Mouse (Mus musculus) heart, embryonic 16.5 days (tissue): ENCODE results near the gene Iqschfp. TPM values are rescaled to one million over a fixed set of nuclear protein-coding genes. Genes with fewer than 3 reads are reported as not detected.
A peak's percentile ranks its signal among the peaks of the same experiment; 100 is the strongest.

Source experiments
- ATAC-seq: fragments of 200-750 bp; cut with Nextera tagmentation; replicated peaks from 2 replicates; pipeline ENCODE4 v1.8.0; 2017; ENCODE audit warnings: moderate number of reproducible peaks; ENCODE audit not compliant: insufficient read depth, low FRiP score; ENCODE audit errors: extremely low read depth
- H3K27ac ChIP-seq: fragments of 300-500 bp; sonication (generic); 2 replicates; pipeline ENCODE4 v1.5.1; 2014; ENCODE audit warnings: mild to moderate bottlenecking, low read length, control low read depth, moderate library complexity
- H3K27me3 ChIP-seq: fragments of 300-500 bp; sonication (generic); 2 replicates; pipeline ENCODE4 v1.6.1; 2014; ENCODE audit warnings: low read length, mixed read lengths; ENCODE audit not compliant: control insufficient read depth, insufficient read depth
- H3K36me3 ChIP-seq: fragments of 300-500 bp; sonication (generic); 2 replicates; pipeline ENCODE4 v1.6.1; 2014; ENCODE audit not compliant: control insufficient read depth, insufficient read depth
- H3K4me1 ChIP-seq: fragments of 300-500 bp; sonication (generic); 2 replicates; pipeline ENCODE4 v1.6.1; 2014; ENCODE audit warnings: low read length, mixed read lengths; ENCODE audit not compliant: control insufficient read depth, insufficient read depth
- H3K4me2 ChIP-seq: fragments of 300-500 bp; sonication (generic); 2 replicates; pipeline ENCODE4 v1.6.1; 2014; ENCODE audit warnings: low read depth, mild to moderate bottlenecking, control low read depth, low read length
- H3K4me3 ChIP-seq: fragments of 300-500 bp; sonication (generic); 2 replicates; pipeline ENCODE4 v1.5.1; 2014; ENCODE audit warnings: mild to moderate bottlenecking, control low read depth, low read length
- H3K9ac ChIP-seq: fragments of 300-500 bp; sonication (generic); 2 replicates; pipeline ENCODE4 v1.6.1; 2014; ENCODE audit warnings: low read length, control low read depth
- H3K9me3 ChIP-seq: fragments of 300-500 bp; sonication (generic); replicated peaks from 2 replicates; pipeline ENCODE4 v1.6.1; 2016; ENCODE audit warnings: low read length; ENCODE audit not compliant: control insufficient read depth
- WGBS: fragments of 180-500 bp; shearing (Covaris S2); extraction: QIAGEN DNeasy Blood & Tissue Kit; methylation state at CpG from one replicate; pipeline ENCODE4 v1.1.7; 2014; 5-methylcytosine and 5-hydroxymethylcytosine counted together
- polyA plus RNA-seq: library from polyadenylated mRNA; unstranded; fragments of >200 nt; fragmentation: Nextera tagmentation; extraction: Ambion mirVana; gene quantifications from 2 replicates; pipeline ENCODE4 v1.2.1, GENCODE M21; 2015

Iqschfp gene
- polyA plus RNA-seq, 1 experiment from 2014 or later, result not detected

GRCm38 (mm10) chr3:68585213-68585612, 693.2 kb downstream of the Iqschfp start:
- Histone ChIP-seq H3K27ac (peak overlapping the region; percentile 52), H3K4me3 (peak overlapping the region; percentile 25), H3K4me1 (peaks cover 62% of the 10 kb centered on the region), H3K9ac (peak overlapping the region; percentile 8; the same call in 1 of the 2 replicates), H3K9me3 (no peaks in the 10 kb centered on the region), H3K36me3 (no peaks in the 10 kb centered on the region), H3K27me3 (no peaks in the 10 kb centered on the region), H3K4me2 (peak overlapping the region; percentile 48)
- ATAC-seq, result no peak
- 74% methylated on average over 4 of the region's 4 CpGs for WGBS

- H3K27me3 ChIP-seq, result no peaks in the 10 kb centered on the region
- no peaks in the 10 kb centered on the region for H3K36me3 ChIP-seq
- WGBS, result 26% methylated on average over 9 of the region's 9 CpGs
- no peaks in the 10 kb centered on the region for H3K9me3 ChIP-seq
- H3K4me2 ChIP-seq, result peak overlapping the region; percentile 15
- ATAC-seq, result no peak
- no peak overlapping the region for H3K4me3 ChIP-seq
- H3K27ac ChIP-seq, result peak overlapping the region; percentile 82
- peaks cover 72% of the 10 kb centered on the region for H3K4me1 ChIP-seq
- H3K9ac ChIP-seq, result peak overlapping the region; percentile 54
Measured at GRCm38 (mm10) chr3:68586646-68587064, 694.6 kb downstream of the Iqschfp start.

DNA sequence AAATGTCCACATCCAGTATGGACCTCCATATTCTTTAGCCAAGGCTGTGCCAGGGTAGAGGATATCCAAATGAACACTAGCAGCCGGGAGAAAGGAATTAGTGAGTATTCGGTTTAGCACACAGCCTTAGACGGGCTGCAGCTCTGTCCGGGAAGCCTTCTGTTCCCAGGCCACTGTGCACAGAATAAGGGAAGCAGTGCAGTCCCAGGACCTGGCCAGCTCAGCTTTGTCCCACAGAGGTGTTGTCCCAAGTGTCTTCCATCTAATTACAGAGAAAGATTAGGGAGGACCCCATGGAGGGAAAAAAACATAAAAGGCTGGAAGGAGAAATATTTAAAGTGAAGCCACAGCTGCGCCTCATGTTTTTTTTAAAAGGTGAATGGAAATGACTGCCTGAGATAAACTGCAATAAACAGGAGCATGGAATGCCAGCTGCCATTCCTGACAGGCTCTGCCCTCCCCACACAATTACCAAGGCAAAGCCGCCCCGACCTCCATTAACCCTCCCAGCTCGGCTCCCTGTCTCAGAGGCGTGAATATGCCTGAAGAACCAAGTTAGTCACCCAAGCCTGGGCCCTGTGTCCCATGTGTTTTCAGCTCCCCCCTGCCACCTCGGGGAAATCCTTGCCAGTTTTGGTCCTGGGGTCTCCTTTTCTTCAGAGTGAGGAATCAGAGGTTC, 695.7 kb downstream of the Iqschfp start:
- H3K36me3 ChIP-seq, result no peaks in the 10 kb centered on the region
- H3K9me3 ChIP-seq, result no peaks in the 10 kb centered on the region
- peaks cover 66% of the 10 kb centered on the region for H3K4me1 ChIP-seq
- 52% methylated on average over 10 of the region's 10 CpGs for WGBS
- no peak overlapping the region; the same call in 1 of the 2 replicates for H3K9ac ChIP-seq
- H3K4me3 ChIP-seq, result no peak overlapping the region
- no peak overlapping the region; the same call in 1 of the 2 replicates for H3K4me2 ChIP-seq
- H3K27ac ChIP-seq, result peak overlapping the region; percentile 82
- no peak for ATAC-seq
- H3K27me3 ChIP-seq, result no peaks in the 10 kb centered on the region

DNA sequence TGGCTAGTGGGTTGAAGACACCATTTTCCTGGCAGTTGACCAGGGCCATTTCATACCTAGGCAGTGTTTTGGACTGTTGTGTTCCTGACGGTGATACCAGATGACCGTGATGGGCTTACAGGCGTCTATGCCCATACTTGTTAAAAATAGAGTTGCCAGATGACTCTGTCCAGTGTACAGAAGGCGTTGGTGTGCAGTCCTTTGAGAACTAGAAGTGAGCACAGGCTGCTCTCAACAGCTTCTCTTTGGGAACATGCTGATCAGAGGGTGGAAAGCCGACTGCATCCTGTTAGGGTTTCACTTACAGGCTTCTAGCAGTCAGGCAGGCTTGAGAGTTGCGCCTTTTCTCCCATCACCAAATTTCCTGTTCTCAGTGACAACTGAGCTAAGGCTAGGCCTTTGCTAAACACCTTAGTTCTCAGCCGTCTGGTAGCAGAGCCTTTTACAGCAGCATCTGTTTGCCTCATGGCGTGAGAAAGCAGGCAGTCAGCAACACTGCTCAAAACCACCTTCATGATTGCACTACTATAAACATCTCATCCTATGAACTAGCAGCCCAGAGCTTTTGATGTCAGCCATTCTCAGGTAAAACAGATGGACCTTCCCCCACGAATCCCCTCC, 697.3 kb downstream of the Iqschfp start:
- H3K4me2 ChIP-seq, result peak overlapping the region; percentile 25

DNA sequence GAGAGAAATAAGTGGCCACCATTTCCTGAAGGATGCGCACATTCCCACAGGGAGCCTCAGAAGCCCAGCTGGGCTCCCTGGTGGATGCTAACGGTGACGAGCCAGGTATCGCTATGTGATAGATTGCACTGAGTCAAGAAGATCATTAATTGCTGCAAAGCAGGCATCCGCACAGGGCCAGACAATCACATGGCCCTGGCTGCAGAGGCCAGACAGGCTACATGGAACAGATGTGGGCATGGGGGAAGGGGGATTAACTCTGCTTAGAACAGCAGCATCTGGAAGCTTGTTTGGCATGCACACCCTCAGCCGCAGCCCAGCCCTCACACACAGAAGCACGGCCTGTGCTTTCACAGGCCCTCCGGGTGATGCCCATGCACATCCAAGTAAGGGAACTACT, 698.4 kb downstream of the Iqschfp start:
- Histone ChIP-seq H3K9ac (no peak overlapping the region), H3K4me2 (no peak overlapping the region), H3K4me1 (peaks cover 49% of the 10 kb centered on the region), H3K36me3 (no peaks in the 10 kb centered on the region), H3K27me3 (no peaks in the 10 kb centered on the region), H3K27ac (no peak overlapping the region), H3K4me3 (no peak overlapping the region), H3K9me3 (no peaks in the 10 kb centered on the region)
- no peak for ATAC-seq
- 74% methylated on average over 8 of the region's 8 CpGs for WGBS

More for the DNA sequence above, 697.3 kb downstream of the Iqschfp start:
- peak; percentile 63 for ATAC-seq
- no peaks in the 10 kb centered on the region for H3K9me3 ChIP-seq
- peak overlapping the region; percentile 66 for H3K27ac ChIP-seq
- H3K4me1 ChIP-seq, result peaks cover 56% of the 10 kb centered on the region
- peak overlapping the region; percentile 41 for H3K9ac ChIP-seq
- H3K36me3 ChIP-seq, result no peaks in the 10 kb centered on the region
- no peaks in the 10 kb centered on the region for H3K27me3 ChIP-seq
- H3K4me3 ChIP-seq, result no peak overlapping the region
- 41% methylated on average over 9 of the region's 9 CpGs for WGBS

DNA sequence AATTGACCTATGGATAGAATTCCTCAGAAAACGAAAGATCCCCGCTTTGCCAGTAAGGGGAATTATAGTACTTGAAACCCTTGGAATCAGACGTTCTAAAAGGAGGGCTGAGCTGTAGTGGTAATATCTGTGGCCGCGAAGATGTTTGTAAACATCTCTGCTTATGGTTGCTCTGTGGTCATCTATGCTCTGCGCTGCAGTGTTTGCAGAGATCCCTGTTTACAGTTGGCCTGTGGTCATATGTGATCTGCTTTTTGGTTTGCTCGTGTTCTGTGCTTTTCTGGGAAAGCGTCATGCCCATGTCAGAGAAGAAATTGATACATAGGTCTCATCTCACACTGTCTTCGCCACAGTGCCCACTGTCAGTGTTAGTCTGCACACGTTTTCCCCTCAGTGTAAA, 700.5 kb downstream of the Iqschfp start:
- no peak overlapping the region for H3K4me3 ChIP-seq
- WGBS, result 83% methylated on average over 10 of the region's 10 CpGs
- ATAC-seq, result no peak
- no peak overlapping the region for H3K27ac ChIP-seq
- H3K27me3 ChIP-seq, result no peaks in the 10 kb centered on the region
- H3K9ac ChIP-seq, result no peak overlapping the region
- no peak overlapping the region for H3K4me2 ChIP-seq
- H3K36me3 ChIP-seq, result peaks cover 2% of the 10 kb centered on the region; the same call in 1 of the 2 replicates
- H3K4me1 ChIP-seq, result peaks cover 31% of the 10 kb centered on the region
- H3K9me3 ChIP-seq, result no peaks in the 10 kb centered on the region

DNA sequence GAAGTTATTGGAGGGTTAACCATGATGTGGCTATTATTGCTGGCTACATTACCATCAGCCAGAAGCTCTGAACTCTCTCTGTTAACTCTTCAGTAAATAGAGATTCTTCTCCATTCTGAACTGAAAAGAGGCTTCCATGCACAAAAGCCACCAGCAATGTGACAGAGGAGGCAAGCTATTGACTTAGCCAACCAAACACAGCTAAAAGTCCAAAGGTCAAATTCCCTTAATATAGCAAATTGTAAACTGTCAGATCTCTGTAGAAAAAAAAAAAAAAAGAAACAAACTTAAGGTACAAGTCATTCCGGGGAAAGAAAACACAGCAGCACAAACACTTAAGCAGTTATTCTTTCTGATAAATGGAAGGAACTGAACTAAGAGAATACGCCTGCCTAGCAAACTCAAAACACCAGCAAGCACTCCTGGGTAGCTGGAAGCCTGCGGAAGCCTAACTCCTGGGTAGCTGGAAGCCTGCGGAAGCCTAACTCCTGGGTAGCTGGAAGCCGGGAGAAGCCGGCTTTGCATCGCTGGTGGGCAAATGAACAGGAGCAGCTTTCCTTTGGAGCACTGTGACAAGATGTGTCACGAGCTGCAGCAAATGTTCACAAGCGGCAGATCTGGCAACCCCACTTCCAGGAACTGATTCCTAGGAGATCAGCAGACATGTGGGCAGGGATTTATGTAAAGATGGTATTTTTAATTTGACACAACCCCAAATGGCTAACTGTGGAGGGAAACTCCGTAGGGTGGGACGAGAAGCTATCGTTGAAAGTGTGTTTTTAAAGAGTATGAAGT, 701.2 kb downstream of the Iqschfp start:
- H3K9ac ChIP-seq, result no peak overlapping the region
- no peak overlapping the region for H3K4me3 ChIP-seq
- peaks cover 2% of the 10 kb centered on the region; the same call in 1 of the 2 replicates for H3K36me3 ChIP-seq
- H3K27me3 ChIP-seq, result no peaks in the 10 kb centered on the region
- H3K27ac ChIP-seq, result no peak overlapping the region
- H3K9me3 ChIP-seq, result no peaks in the 10 kb centered on the region
- ATAC-seq, result no peak
- peaks cover 24% of the 10 kb centered on the region for H3K4me1 ChIP-seq
- 74% methylated on average over 12 of the region's 12 CpGs for whole genome bisulfite sequencing
- H3K4me2 ChIP-seq, result no peak overlapping the region

GRCm38 (mm10) chr3:68595316-68595925, 703.4 kb downstream of the Iqschfp start:
- Histone ChIP-seq H3K9ac (no peak overlapping the region), H3K9me3 (no peaks in the 10 kb centered on the region), H3K4me1 (peaks cover 9% of the 10 kb centered on the region), H3K27me3 (no peaks in the 10 kb centered on the region), H3K4me2 (no peak overlapping the region), H3K4me3 (no peak overlapping the region), H3K36me3 (peaks cover 2% of the 10 kb centered on the region; the same call in 1 of the 2 replicates), H3K27ac (no peak overlapping the region)
- ATAC-seq, result no peak
- WGBS, result 64% methylated on average over 10 of the region's 10 CpGs
